Mouse (Mus musculus): ENCODE results near the gene Oxld1.

DNA sequence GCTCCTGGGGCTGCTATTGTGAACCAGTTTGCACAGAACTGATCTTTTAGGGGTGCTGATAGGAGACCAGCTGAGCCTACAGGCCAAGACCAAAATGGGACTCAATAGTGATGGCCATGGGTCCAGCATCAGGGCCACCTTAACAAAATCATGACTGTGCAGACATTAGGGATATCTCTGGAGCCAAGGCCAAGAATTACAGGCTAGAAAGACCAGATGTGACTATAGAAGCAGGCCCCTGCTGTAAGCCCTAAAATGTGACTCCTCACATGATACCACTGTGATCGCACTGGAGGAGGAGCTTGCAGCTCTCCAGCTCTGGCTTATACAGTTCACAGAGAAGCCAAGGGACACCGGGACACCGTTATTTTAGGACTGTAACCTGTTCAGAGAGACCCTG lies 15.5 kb downstream of the Oxld1 start, which contains the start of gene Tspan10:
- TF ChIP-seq CTCF (IDR thresholded peaks at IDR 0.05; ENCODE audit: low read depth, low read length) (no peak), POLR2A (IDR thresholded peaks at IDR 0.05; ENCODE audit: borderline replicate concordance, low read depth, low read length) (no peak)
